Mouse (Mus musculus) gastrocnemius, adult 2 months (tissue): ENCODE results near the gene Col25a1. TPM values are rescaled to one million over a fixed set of nuclear protein-coding genes. Genes with fewer than 3 reads are reported as not detected.

ENCODE experiments used
- DNase-seq: peaks from one replicate; pipeline ENCODE4 v3.0.0; 2022
- H3K27ac ChIP-seq: fragments of 200-600 bp; 2 replicates; pipeline ENCODE4 v1.8.1; 2022; ENCODE audit warnings: mild to moderate bottlenecking
- H3K4me3 ChIP-seq: fragments of 200-600 bp; 2 replicates; pipeline ENCODE4 v1.8.1; 2022; ENCODE audit warnings: mild to moderate bottlenecking, moderate library complexity
- CTCF ChIP-seq: fragments of 200-600 bp; IDR thresholded peaks from 2 replicates; pipeline ENCODE4 v1.8.1; 2022; ENCODE audit warnings: antibody characterized with exemption, mild to moderate bottlenecking, moderate library complexity
- intact Hi-C: fragments of 180-260 bp; cut with DNase I; formaldehyde crosslinking; loops from one replicate; pipeline ENCODE4 v1.15.1; 2025
- total RNA-seq, 2 experiments: library from RNA; stranded (reverse); gene quantifications; 2 replicates each; pipeline ENCODE4 v1.2.3; 2021

Col25a1 gene
- total RNA-seq, 2 experiments from 2014 or later: 0.06 TPM; not detected in 1

GRCm38 (mm10) chr3:130273949-130274348, 142.6 kb downstream of the Col25a1 start:
- Histone ChIP-seq H3K27ac (no peak overlapping the region), H3K4me3 (no peak overlapping the region)
- no peak for TF ChIP-seq CTCF
- no peak for DNase-seq
- intact Hi-C loops: no loop called here

- H3K27ac ChIP-seq: no peak overlapping the region
- no peak for DNase-seq
- no peak for TF ChIP-seq CTCF
- no peak overlapping the region for H3K4me3 ChIP-seq
- intact Hi-C loops: no loop called here
These were observed 147.2 kb downstream of the Col25a1 start for GRCm38 (mm10) chr3:130278298-130279050.

- H3K27ac ChIP-seq: no peak overlapping the region
- no peak for TF ChIP-seq CTCF
- DNase-seq: no peak
- intact Hi-C loops: no loop called here
- H3K4me3 ChIP-seq: no peak overlapping the region
These were observed 151.9 kb downstream of the Col25a1 start for GRCm38 (mm10) chr3:130283011-130283760.

DNA sequence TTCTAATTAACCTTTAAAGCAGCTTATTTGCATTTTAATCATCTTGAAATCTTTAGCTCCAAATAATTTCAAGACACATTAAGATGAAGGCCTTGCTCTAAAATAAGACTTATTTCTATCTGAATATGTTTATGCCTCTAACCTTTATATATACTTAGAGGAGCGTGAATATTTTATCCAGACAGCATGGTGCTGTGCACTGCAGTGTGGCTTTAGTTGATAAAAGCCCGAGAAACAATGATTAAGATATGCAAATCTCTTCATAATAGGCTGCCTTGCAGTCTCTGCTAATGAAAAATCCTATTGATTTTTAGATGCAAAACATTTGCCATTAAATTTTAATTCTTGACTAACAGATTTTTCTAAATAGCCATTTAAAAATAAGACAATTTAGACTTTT, 156.8 kb downstream of the Col25a1 start:
- no peak for TF ChIP-seq CTCF
- intact Hi-C loops: no loop called here
- Histone ChIP-seq H3K4me3 (no peak overlapping the region), H3K27ac (no peak overlapping the region)
- no peak for DNase-seq

DNA sequence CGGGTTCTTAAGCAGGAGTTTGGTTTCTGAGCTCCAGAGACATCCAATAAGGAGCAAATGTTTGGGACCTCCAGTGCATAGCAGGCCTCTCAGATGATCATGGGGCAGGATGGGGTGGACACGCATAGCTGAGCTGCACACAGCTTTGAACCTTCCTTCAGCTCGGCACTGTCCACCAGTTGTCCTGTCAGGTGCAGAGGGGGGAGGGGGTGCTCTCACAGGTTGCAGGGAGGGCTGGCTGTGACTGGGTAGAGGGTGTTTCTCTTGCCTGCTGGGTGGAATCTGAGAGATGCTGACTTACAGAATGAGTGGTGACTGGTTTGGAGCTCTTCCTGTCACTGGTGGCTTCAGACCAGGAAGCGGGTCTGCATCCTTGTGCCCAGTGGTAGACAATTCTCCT, 157.5 kb downstream of the Col25a1 start:
- intact Hi-C loops: no loop called here
- H3K4me3 ChIP-seq: no peak overlapping the region
- no peak overlapping the region for H3K27ac ChIP-seq
- no peak for DNase-seq
- no peak for TF ChIP-seq CTCF

DNA sequence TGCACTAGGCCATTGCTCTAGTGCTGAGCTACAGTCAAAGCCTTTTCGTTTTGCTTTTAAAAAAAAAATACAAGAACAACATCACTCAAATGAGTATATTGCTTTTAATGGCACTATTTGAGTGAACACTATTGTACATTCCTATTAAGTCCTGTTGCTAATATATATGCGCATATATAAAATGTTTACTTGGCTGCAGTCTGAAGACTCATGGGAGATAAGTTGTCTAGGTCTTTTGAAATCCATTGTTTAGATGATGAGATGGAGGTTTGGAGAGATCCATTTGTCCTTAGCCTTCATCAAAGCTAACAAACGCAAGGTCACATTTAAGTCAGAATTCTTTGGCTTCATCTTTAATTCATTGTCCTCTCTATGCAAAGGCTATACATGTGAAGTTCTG, 157.9 kb downstream of the Col25a1 start:
- Histone ChIP-seq H3K27ac (no peak overlapping the region), H3K4me3 (no peak overlapping the region)
- no peak for TF ChIP-seq CTCF
- intact Hi-C loops: no loop called here
- no peak for DNase-seq

DNA sequence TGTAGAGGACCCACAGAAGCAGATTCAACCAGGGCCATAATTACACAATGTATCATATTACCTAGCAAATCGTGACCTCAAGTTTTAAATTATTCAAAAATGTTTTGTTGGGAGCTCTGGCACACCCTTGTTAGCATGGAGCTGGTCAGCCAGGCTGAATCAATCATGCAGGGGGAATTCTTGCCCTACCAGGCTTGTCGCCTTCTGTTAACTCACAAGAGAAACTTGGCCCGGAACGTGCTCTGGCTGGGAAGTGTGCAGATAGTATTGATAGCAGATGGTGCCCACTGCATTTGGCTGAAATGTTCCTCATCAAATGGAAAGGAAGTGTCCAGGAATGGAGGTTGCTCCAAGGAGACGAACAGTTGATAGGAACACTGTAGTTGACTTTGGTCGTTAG, 158.9 kb downstream of the Col25a1 start:
- intact Hi-C loops: no loop called here
- no peak for DNase-seq
- Histone ChIP-seq H3K27ac (no peak overlapping the region), H3K4me3 (no peak overlapping the region)
- TF ChIP-seq CTCF: no peak

GRCm38 (mm10) chr3:130290672-130291071, 159.4 kb downstream of the Col25a1 start:
- no peak for DNase-seq
- Histone ChIP-seq H3K4me3 (no peak overlapping the region), H3K27ac (no peak overlapping the region)
- TF ChIP-seq CTCF: no peak
- intact Hi-C loops: no loop called here

GRCm38 (mm10) chr3:130291926-130292325, 160.6 kb downstream of the Col25a1 start:
- no peak for DNase-seq
- no peak for TF ChIP-seq CTCF
- H3K27ac ChIP-seq: no peak overlapping the region
- H3K4me3 ChIP-seq: no peak overlapping the region
- intact Hi-C loops: no loop called here

DNA sequence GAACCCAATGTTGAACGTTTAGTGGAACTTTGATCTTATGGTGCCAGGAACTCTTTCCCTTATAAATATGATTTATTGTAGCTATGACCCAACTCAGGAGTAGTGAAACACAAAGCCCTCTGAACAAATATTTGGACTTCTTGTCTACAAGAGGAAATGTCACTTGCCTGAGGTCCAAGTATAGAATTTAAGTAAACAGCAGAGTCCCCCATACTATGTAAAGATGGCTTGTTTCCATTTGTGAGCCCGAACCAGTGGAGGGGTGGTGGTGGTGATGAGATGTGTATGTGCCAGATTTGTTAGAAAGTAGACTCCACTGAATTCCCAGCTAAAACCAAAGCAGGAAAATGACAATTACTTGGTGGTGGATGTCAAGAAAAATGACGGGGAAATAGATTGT, 169.2 kb downstream of the Col25a1 start:
- H3K27ac ChIP-seq: no peak overlapping the region
- intact Hi-C loops: no loop called here
- no peak for TF ChIP-seq CTCF
- no peak for DNase-seq
- H3K4me3 ChIP-seq: no peak overlapping the region

GRCm38 (mm10) chr3:130303597-130303996, 172.3 kb downstream of the Col25a1 start:
- TF ChIP-seq CTCF: no peak
- no peak overlapping the region for H3K27ac ChIP-seq
- H3K4me3 ChIP-seq: no peak overlapping the region
- intact Hi-C loops: no loop called here
- DNase-seq: no peak

GRCm38 (mm10) chr3:130304827-130305226, 173.5 kb downstream of the Col25a1 start:
- intact Hi-C loops: no loop called here
- Histone ChIP-seq H3K4me3 (no peak overlapping the region), H3K27ac (no peak overlapping the region)
- no peak for DNase-seq
- no peak for TF ChIP-seq CTCF

- H3K27ac ChIP-seq: no peak overlapping the region
- TF ChIP-seq CTCF: no peak
- no peak for DNase-seq
- intact Hi-C loops: no loop called here
- no peak overlapping the region for H3K4me3 ChIP-seq
These were observed 174.4 kb downstream of the Col25a1 start for GRCm38 (mm10) chr3:130305686-130306085.

DNA sequence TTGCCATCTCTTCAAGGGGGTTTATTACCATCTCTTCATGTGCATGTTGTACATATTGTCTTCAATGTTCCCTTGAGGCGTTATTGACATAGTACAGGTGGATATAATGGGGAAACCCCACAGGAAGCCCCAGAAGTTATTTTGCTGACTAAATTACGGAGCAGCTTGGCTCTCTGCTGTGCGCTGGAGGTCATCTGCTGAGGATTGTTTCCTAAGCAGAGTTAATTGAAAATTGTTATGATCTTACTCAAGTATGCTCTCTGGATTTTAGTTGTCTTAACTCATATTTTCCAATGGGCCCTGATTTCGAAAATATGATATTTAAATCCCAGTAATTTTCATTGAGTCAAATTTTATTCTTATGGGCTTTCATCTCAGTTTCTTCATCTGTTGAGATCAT, 178.0 kb downstream of the Col25a1 start:
- TF ChIP-seq CTCF: no peak
- intact Hi-C loops: no loop called here
- no peak for DNase-seq

More for the DNA sequence above, 178.0 kb downstream of the Col25a1 start:
- Histone ChIP-seq H3K4me3 (no peak overlapping the region), H3K27ac (no peak overlapping the region)
